Mouse (Mus musculus): ENCODE results near the gene Dlg2.

DNA sequence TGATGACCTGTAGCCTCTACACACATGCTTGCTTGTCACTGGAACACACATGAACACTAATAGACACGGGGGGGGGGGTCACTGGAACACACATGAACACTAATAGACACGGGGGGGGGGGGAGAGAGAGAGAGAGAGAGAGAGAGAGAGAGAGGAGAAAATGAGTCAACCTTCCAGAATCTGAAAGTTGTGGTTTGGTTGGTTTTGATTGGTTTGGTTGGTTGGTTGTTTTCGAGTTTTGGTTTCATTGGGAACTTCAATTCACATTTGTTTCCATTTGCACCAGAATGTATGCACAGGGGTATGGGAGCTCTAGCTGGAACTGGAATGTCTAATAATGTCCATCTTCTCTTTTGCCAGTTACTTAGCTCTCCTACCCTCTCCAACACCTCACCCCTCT lies 1611.0 kb downstream of the Dlg2 start:
- TF ChIP-seq CTCF (IDR thresholded peaks at IDR 0.05; ENCODE audit: insufficient read depth, low read length) (no peak), POLR2A (IDR thresholded peaks at IDR 0.05; ENCODE audit: borderline replicate concordance, extremely low read depth, low read depth, low read length) (no peak)
